Mouse (Mus musculus) CD4-positive, CD25-positive, alpha-beta regulatory T cell, adult 2 months (primary cell): Measurements from ENCODE around the gene Fkbp4.

Experiments used
- DNase-seq: peaks from one replicate; pipeline ENCODE4 v3.0.0-alpha.2; 2012; ENCODE audit warnings: low read depth, low spot score

The Fkbp4 gene

GRCm38 (mm10) chr6:128437288-128437687, 1.2 kb downstream of the Fkbp4 start:
- DNase-seq, result no peak

GRCm38 (mm10) chr6:128436356-128437005, 2.0 kb downstream of the Fkbp4 start:
- DNase-seq, result no peak

GRCm38 (mm10) chr6:128435474-128435873, 3.0 kb downstream of the Fkbp4 start:
- DNase-seq, result no peak

- no peak for DNase-seq
These were observed 4.9 kb downstream of the Fkbp4 start for GRCm38 (mm10) chr6:128433566-128433965.

- DNase-seq, result no peak
These were observed 6.0 kb downstream of the Fkbp4 start for GRCm38 (mm10) chr6:128432356-128432915.

- DNase-seq, result no peak
These were observed 8.7 kb downstream of the Fkbp4 start for GRCm38 (mm10) chr6:128429826-128430225.

GRCm38 (mm10) chr6:128429300-128429699, 9.2 kb downstream of the Fkbp4 start:
- DNase-seq, result no peak

- no peak for DNase-seq
These were observed 10.9 kb downstream of the Fkbp4 start for GRCm38 (mm10) chr6:128427571-128427970.

- no peak for DNase-seq
These were observed 13.4 kb downstream of the Fkbp4 start for GRCm38 (mm10) chr6:128425046-128425445.

GRCm38 (mm10) chr6:128424269-128425019, 14.0 kb downstream of the Fkbp4 start, which contains the start of gene Itfg2:
Gene Itfg2, minus strand, starts transcription at chr6:128424931.
- DNase-seq, result peak; percentile 99

- peak; percentile 16 for DNase-seq
These were observed 14.8 kb downstream of the Fkbp4 start for GRCm38 (mm10) chr6:128423496-128424268.

- no peak for DNase-seq
These were observed 17.0 kb downstream of the Fkbp4 start for GRCm38 (mm10) chr6:128421480-128421879.

GRCm38 (mm10) chr6:128421036-128421435, 17.4 kb downstream of the Fkbp4 start:
- DNase-seq, result no peak

GRCm38 (mm10) chr6:128418076-128418475, 20.4 kb downstream of the Fkbp4 start:
- DNase-seq, result no peak

GRCm38 (mm10) chr6:128416169-128416568, 22.3 kb downstream of the Fkbp4 start:
- DNase-seq, result no peak

- DNase-seq, result peak; percentile 82
These were observed 27.4 kb downstream of the Fkbp4 start for GRCm38 (mm10) chr6:128411115-128411514.

- DNase-seq, result no peak
These were observed 28.2 kb downstream of the Fkbp4 start for GRCm38 (mm10) chr6:128410305-128410704.

GRCm38 (mm10) chr6:128408544-128409125, 29.8 kb downstream of the Fkbp4 start:
- no peak for DNase-seq

- DNase-seq, result no peak
These were observed 33.8 kb downstream of the Fkbp4 start for GRCm38 (mm10) chr6:128404708-128405107.

- no peak for DNase-seq
These were observed 38.9 kb downstream of the Fkbp4 start for GRCm38 (mm10) chr6:128399421-128400185.

- DNase-seq, result no peak
These were observed 39.5 kb downstream of the Fkbp4 start, which contains the start of gene Nrip2 for GRCm38 (mm10) chr6:128398996-128399395. Gene Nrip2, plus strand, starts transcription at chr6:128399296.
